Mouse (Mus musculus) CH12F3 (cell line): ENCODE data around the gene Kif23.

Source experiments
- in situ Hi-C: fragments of 300-500 bp; cut with MboI; formaldehyde crosslinking; loops from 2 replicates; pipeline ENCODE4 v1.14.3; 2020; ENCODE audit warnings: low sequenced_read_pairs

Kif23 gene

GRCm38 (mm10) chr9:61907621-61908295, 38.8 kb downstream of the Kif23 start:
- in situ Hi-C loops, result no loop called here

- in situ Hi-C loops, result no loop called here
Measured at GRCm38 (mm10) chr9:61906912-61907311, 39.7 kb downstream of the Kif23 start.

- in situ Hi-C loops, result no loop called here
Measured at GRCm38 (mm10) chr9:61905576-61905975, 41.0 kb downstream of the Kif23 start.

GRCm38 (mm10) chr9:61904201-61904600, 42.4 kb downstream of the Kif23 start:
- in situ Hi-C loops, result no loop called here

- in situ Hi-C loops, result no loop called here
Measured at GRCm38 (mm10) chr9:61902445-61902844, 44.1 kb downstream of the Kif23 start.

- in situ Hi-C loops, result no loop called here
Measured at GRCm38 (mm10) chr9:61901574-61901973, 45.0 kb downstream of the Kif23 start.

- in situ Hi-C loops, result no loop called here
Measured at GRCm38 (mm10) chr9:61899804-61900203, 46.8 kb downstream of the Kif23 start.

GRCm38 (mm10) chr9:61898401-61898800, 48.2 kb downstream of the Kif23 start:
- in situ Hi-C loops, result no loop called here

GRCm38 (mm10) chr9:61895014-61895413, 51.6 kb downstream of the Kif23 start:
- in situ Hi-C loops, result no loop called here

- in situ Hi-C loops, result no loop called here
Measured at GRCm38 (mm10) chr9:61889855-61890254, 56.7 kb downstream of the Kif23 start.

- in situ Hi-C loops, result no loop called here
Measured at GRCm38 (mm10) chr9:61887661-61888379, 58.8 kb downstream of the Kif23 start.

GRCm38 (mm10) chr9:61885964-61886363, 60.6 kb downstream of the Kif23 start:
- in situ Hi-C loops, result no loop called here

- in situ Hi-C loops, result no loop called here
Measured at GRCm38 (mm10) chr9:61884936-61885335, 61.6 kb downstream of the Kif23 start.

GRCm38 (mm10) chr9:61884375-61884774, 62.2 kb downstream of the Kif23 start:
- in situ Hi-C loops, result no loop called here

GRCm38 (mm10) chr9:61882179-61882578, 64.4 kb downstream of the Kif23 start:
- in situ Hi-C loops, result no loop called here

GRCm38 (mm10) chr9:61878889-61879288, 67.7 kb downstream of the Kif23 start:
- in situ Hi-C loops, result no loop called here

GRCm38 (mm10) chr9:61877373-61878112, 69.0 kb downstream of the Kif23 start:
- in situ Hi-C loops, result no loop called here

GRCm38 (mm10) chr9:61873325-61873724, 73.2 kb downstream of the Kif23 start:
- in situ Hi-C loops, result no loop called here

- in situ Hi-C loops, result no loop called here
Measured at GRCm38 (mm10) chr9:61872246-61872941, 74.2 kb downstream of the Kif23 start.

- in situ Hi-C loops, result no loop called here
Measured at GRCm38 (mm10) chr9:61871839-61872238, 74.7 kb downstream of the Kif23 start.

GRCm38 (mm10) chr9:61867659-61868058, 78.9 kb downstream of the Kif23 start:
- in situ Hi-C loops, result no loop called here
